Mouse (Mus musculus) embryonic facial prominence, embryonic 11.5 days (tissue): Measurements from ENCODE around the gene Ide. TPM values are rescaled to one million over a fixed set of nuclear protein-coding genes. Genes with fewer than 3 reads are reported as not detected.

ENCODE experiments used
- ATAC-seq: fragments of 200-750 bp; cut with Nextera tagmentation; replicated peaks from 2 replicates; pipeline ENCODE4 v1.8.0; 2017; ENCODE audit warnings: low read depth; ENCODE audit not compliant: insufficient number of reproducible peaks, low FRiP score, low TSS enrichment
- DNase-seq: peaks from one replicate; pipeline ENCODE4 v3.0.0-alpha.2; 2015; ENCODE audit warnings: low spot score
- H3K27ac ChIP-seq: fragments of 300-500 bp; sonication (generic); replicated peaks from 2 replicates; pipeline ENCODE4 v1.5.1; 2014; ENCODE audit warnings: mild to moderate bottlenecking, low read depth, low read length, control low read depth
- H3K27me3 ChIP-seq: fragments of 300-500 bp; sonication (generic); 2 replicates; pipeline ENCODE4 v1.6.1; 2014; ENCODE audit warnings: mild to moderate bottlenecking, low read length, moderate library complexity, mixed read lengths; ENCODE audit not compliant: control insufficient read depth, insufficient read depth
- H3K36me3 ChIP-seq: fragments of 300-500 bp; sonication (generic); replicated peaks from 2 replicates; pipeline ENCODE4 v1.6.1; 2014; ENCODE audit warnings: low read depth, mild to moderate bottlenecking, low read length, moderate library complexity, mixed read lengths; ENCODE audit not compliant: control insufficient read depth, insufficient read depth
- H3K4me1 ChIP-seq: fragments of 300-500 bp; sonication (generic); 2 replicates; pipeline ENCODE4 v1.6.1; 2014; ENCODE audit warnings: low read length, mixed read lengths; ENCODE audit not compliant: control insufficient read depth, insufficient read depth
- H3K4me2 ChIP-seq: fragments of 300-500 bp; sonication (generic); 2 replicates; pipeline ENCODE4 v1.6.1; 2014; ENCODE audit warnings: low read depth, mild to moderate bottlenecking, control low read depth, low read length, moderate library complexity
- H3K4me3 ChIP-seq: fragments of 300-500 bp; sonication (generic); 2 replicates; pipeline ENCODE4 v1.5.1; 2014; ENCODE audit warnings: low read depth, low read length, control low read depth
- H3K9ac ChIP-seq: fragments of 300-500 bp; sonication (generic); replicated peaks from 2 replicates; pipeline ENCODE4 v1.6.1; 2014; ENCODE audit warnings: mild to moderate bottlenecking, control low read depth, low read length
- H3K9me3 ChIP-seq: fragments of 300-500 bp; sonication (generic); replicated peaks from 2 replicates; pipeline ENCODE4 v1.6.1; 2016; ENCODE audit warnings: mild to moderate bottlenecking, low read length, inconsistent platforms, mixed read lengths; ENCODE audit not compliant: control insufficient read depth
- WGBS: fragments of 180-500 bp; shearing (Covaris S2); extraction: QIAGEN DNeasy Blood & Tissue Kit; methylation state at CpG from one replicate; pipeline ENCODE4 v1.1.7; 2014; 5-methylcytosine and 5-hydroxymethylcytosine counted together
- polyA plus RNA-seq: library from polyadenylated mRNA; unstranded; fragments of >200 nt; fragmentation: Nextera tagmentation; extraction: Ambion mirVana; gene quantifications from 2 replicates; pipeline ENCODE4 v1.2.1, GENCODE M21; 2014

Ide gene
- polyA plus RNA-seq, 1 experiment from 2014 or later, result 48.8 TPM

- WGBS, result 94% methylated on average over 9 of the region's 9 CpGs
- H3K36me3 ChIP-seq, result no peaks in the 10 kb centered on the region
Observed at GRCm38 (mm10) chr19:37284775-37285174, 52.9 kb downstream of the Ide start.

GRCm38 (mm10) chr19:37283166-37283565 lies 54.5 kb downstream of the Ide start:
- no peak for ATAC-seq
- Histone ChIP-seq H3K27ac (no peak overlapping the region), H3K36me3 (no peaks in the 10 kb centered on the region), H3K9me3 (no peaks in the 10 kb centered on the region), H3K4me2 (no peak overlapping the region), H3K4me1 (no peaks in the 10 kb centered on the region), H3K4me3 (no peak overlapping the region), H3K9ac (no peak overlapping the region), H3K27me3 (no peaks in the 10 kb centered on the region)
- DNase-seq, result no peak
- WGBS, result 89% methylated on average over 6 of the region's 6 CpGs

More at GRCm38 (mm10) chr19:37284775-37285174, 52.9 kb downstream of the Ide start:
- no peak overlapping the region for H3K27ac ChIP-seq
- no peaks in the 10 kb centered on the region for H3K4me1 ChIP-seq
- no peak overlapping the region for H3K4me2 ChIP-seq
- H3K27me3 ChIP-seq, result no peaks in the 10 kb centered on the region
- DNase-seq (no peak), ATAC-seq (no peak)
- H3K9ac ChIP-seq, result no peak overlapping the region
- H3K9me3 ChIP-seq, result no peaks in the 10 kb centered on the region
- H3K4me3 ChIP-seq, result no peak overlapping the region

GRCm38 (mm10) chr19:37281710-37282109 lies 55.9 kb downstream of the Ide start:
- Histone ChIP-seq H3K4me1 (no peaks in the 10 kb centered on the region), H3K36me3 (no peaks in the 10 kb centered on the region), H3K9me3 (no peaks in the 10 kb centered on the region), H3K27me3 (no peaks in the 10 kb centered on the region), H3K27ac (no peak overlapping the region), H3K4me3 (no peak overlapping the region), H3K4me2 (no peak overlapping the region), H3K9ac (no peak overlapping the region)
- no peak for DNase-seq
- 90% methylated on average over 1 of the region's 1 CpGs for WGBS
- ATAC-seq, result no peak

GRCm38 (mm10) chr19:37279194-37279593 lies 58.5 kb downstream of the Ide start:
- H3K4me3 ChIP-seq, result no peak overlapping the region
- WGBS, result 83% methylated on average over 1 of the region's 1 CpGs
- no peak overlapping the region for H3K9ac ChIP-seq
- no peaks in the 10 kb centered on the region for H3K9me3 ChIP-seq
- no peaks in the 10 kb centered on the region for H3K27me3 ChIP-seq
- no peaks in the 10 kb centered on the region for H3K36me3 ChIP-seq
- no peak for ATAC-seq
- H3K4me1 ChIP-seq, result no peaks in the 10 kb centered on the region
- H3K4me2 ChIP-seq, result no peak overlapping the region
- no peak for DNase-seq
- no peak overlapping the region for H3K27ac ChIP-seq

- H3K4me2 ChIP-seq, result no peak overlapping the region
- no peak for DNase-seq
- H3K4me1 ChIP-seq, result no peaks in the 10 kb centered on the region
- no peaks in the 10 kb centered on the region for H3K36me3 ChIP-seq
- ATAC-seq, result no peak
- H3K4me3 ChIP-seq, result no peak overlapping the region
- no peaks in the 10 kb centered on the region for H3K27me3 ChIP-seq
- no peaks in the 10 kb centered on the region for H3K9me3 ChIP-seq
- no peak overlapping the region for H3K9ac ChIP-seq
- 90% methylated on average over 9 of the region's 9 CpGs for WGBS
- H3K27ac ChIP-seq, result no peak overlapping the region
Observed at GRCm38 (mm10) chr19:37275555-37275954, 62.1 kb downstream of the Ide start.

GRCm38 (mm10) chr19:37269106-37269505 lies 68.5 kb downstream of the Ide start:
- 89% methylated on average over 16 of the region's 16 CpGs for WGBS
- Histone ChIP-seq H3K4me3 (no peak overlapping the region), H3K27ac (no peak overlapping the region), H3K36me3 (no peaks in the 10 kb centered on the region), H3K4me2 (no peak overlapping the region), H3K4me1 (no peaks in the 10 kb centered on the region), H3K9me3 (no peaks in the 10 kb centered on the region), H3K9ac (no peak overlapping the region), H3K27me3 (no peaks in the 10 kb centered on the region)
- no peak for ATAC-seq
- DNase-seq, result no peak

- WGBS, result 30% methylated on average over 10 of the region's 10 CpGs
- Histone ChIP-seq H3K4me1 (no peaks in the 10 kb centered on the region), H3K36me3 (no peaks in the 10 kb centered on the region), H3K4me2 (no peak overlapping the region), H3K4me3 (no peak overlapping the region), H3K27ac (no peak overlapping the region), H3K9me3 (no peaks in the 10 kb centered on the region), H3K27me3 (no peaks in the 10 kb centered on the region), H3K9ac (no peak overlapping the region)
- ATAC-seq (no peak), DNase-seq (peak; percentile 88)
Observed at GRCm38 (mm10) chr19:37265333-37266103, 72.1 kb downstream of the Ide start.

GRCm38 (mm10) chr19:37263943-37264897 lies 73.4 kb downstream of the Ide start:
- no peaks in the 10 kb centered on the region for H3K9me3 ChIP-seq
- H3K9ac ChIP-seq, result no peak overlapping the region
- H3K4me2 ChIP-seq, result no peak overlapping the region
- H3K36me3 ChIP-seq, result no peaks in the 10 kb centered on the region
- H3K4me1 ChIP-seq, result no peaks in the 10 kb centered on the region
- no peak for ATAC-seq
- H3K27ac ChIP-seq, result no peak overlapping the region
- 71% methylated on average over 23 of the region's 23 CpGs for WGBS
- DNase-seq, result no peak
- H3K4me3 ChIP-seq, result no peak overlapping the region
- no peaks in the 10 kb centered on the region for H3K27me3 ChIP-seq
